Mouse (Mus musculus) CD4-positive naive resting alpha-beta T cell, adult 76 days (primary cell): ENCODE results near the gene Mug2. TPM values are rescaled to one million over a fixed set of nuclear protein-coding genes. Genes with fewer than 3 reads are reported as not detected.

Experiments
- total RNA-seq: library from RNA; stranded (reverse); gene quantifications from one replicate; pipeline ENCODE4 v1.2.4, GENCODE M21; 2023

The Mug2 gene
- total RNA-seq: not detected

GRCm38 (mm10) chr6:122006461-122006860 is at the start of gene Mug2:
Gene Mug2, plus strand, starts transcription at chr6:122006761.

Other genes with a start within 250 kb of the Mug2 start
- not detected for gene Mug1, start 168.2 kb upstream of the Mug2 start, total RNA-seq